ENCODE assay signal across 21 mouse cellular contexts in the genomic region with DNA sequence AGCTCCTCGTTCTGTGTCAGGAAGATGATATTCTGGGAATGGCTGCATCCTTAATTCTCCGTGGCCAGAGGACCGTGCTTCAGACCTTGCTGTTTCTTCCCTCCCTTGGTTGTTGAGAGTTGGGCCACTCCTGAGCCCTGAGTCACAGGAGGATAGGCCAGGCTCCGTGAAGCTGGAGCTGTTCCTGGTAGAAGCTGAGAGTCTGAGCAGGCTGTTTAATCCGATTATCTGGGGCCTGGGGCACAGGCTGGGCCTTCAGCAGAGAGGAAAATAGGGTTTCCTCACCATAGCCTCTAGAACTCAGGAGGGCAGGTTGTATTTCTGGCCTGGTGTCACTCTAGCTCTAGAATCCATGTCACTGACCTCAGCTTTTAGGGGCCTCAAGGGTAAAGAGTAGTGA. TPM values are rescaled to one million over a fixed set of nuclear protein-coding genes. Genes with fewer than 3 reads are reported as not detected.
DNase-seq lines count a peak whose midpoint lies in the region; ATAC-seq and TF ChIP-seq lines count a peak whose summit lies in the region.
"Had no signal": no experiment of that assay in that cellular context is flagged by ENCODE, and none has a peak within 500 bp of the region (broad histone marks: within the 10 kb centered on the region; RNA-seq: fewer than 3 reads in every experiment).

No protein-coding gene starts in this region.

- no peak for ATAC-seq in hindbrain, embryonic 12.5 days (ENCODE audit: low FRiP score)
- ATAC-seq in hindbrain, embryonic 14.5 days (ENCODE audit: low FRiP score), result no peak
- ATAC-seq in midbrain, embryonic 13.5 days, result no peak
- ATAC-seq in midbrain, embryonic 16.5 days, result no peak
- no peak for ATAC-seq in limb, embryonic 13.5 days (ENCODE audit: low FRiP score, low read depth)
- ATAC-seq: CD4-positive, CD25-positive, alpha-beta regulatory T cell, adult 4 months; forebrain, postnatal 0 days; inflammation-experienced regulatory T-cells, adult 6 months had no signal

- no peak for TF ChIP-seq POLR2A in cerebellum, adult 2 months (IDR thresholded peaks at IDR 0.05; ENCODE audit: borderline replicate concordance, insufficient read depth, low read length)

- TF ChIP-seq CTCF in cerebellum, adult 2 months (IDR thresholded peaks at IDR 0.05; ENCODE audit: borderline replicate concordance, insufficient read depth, low read depth, low read length), result no peak

- peak overlapping the region; percentile 27; the same call in 1 of the 2 replicates for H3K9ac ChIP-seq in hindbrain, embryonic 12.5 days
- no peak overlapping the region for H3K9ac ChIP-seq in hindbrain, embryonic 14.5 days
- H3K9ac ChIP-seq in midbrain, embryonic 13.5 days (replicated peaks), result no peak overlapping the region; the same call in 1 of the 2 replicates
- H3K9ac ChIP-seq in midbrain, embryonic 16.5 days (ENCODE audit: low read depth, low read length), result no peak overlapping the region
- 0 out of 2 replicates have a peak overlapping the region, but pooled peaks have one; percentile 36 for H3K9ac ChIP-seq in limb, embryonic 13.5 days
- H3K9ac ChIP-seq: forebrain, postnatal 0 days; liver, embryonic 15.5 days had no signal

- WGBS in hindbrain, embryonic 12.5 days, result 76% methylated on average over 5 of the region's 5 CpGs
- WGBS in hindbrain, embryonic 14.5 days, result 69% methylated on average over 5 of the region's 5 CpGs
- 48% methylated on average over 5 of the region's 5 CpGs for WGBS in midbrain, embryonic 13.5 days
- 44% methylated on average over 5 of the region's 5 CpGs for WGBS in midbrain, embryonic 16.5 days
- WGBS in limb, embryonic 13.5 days, result 76% methylated on average over 5 of the region's 5 CpGs
- 60% methylated on average over 5 of the region's 5 CpGs for WGBS in cerebellum, adult 2 months

- peak overlapping the region; percentile 31; the same call in 1 of the 2 replicates for H3K27ac ChIP-seq in hindbrain, embryonic 12.5 days
- H3K27ac ChIP-seq in hindbrain, embryonic 14.5 days, result no peak overlapping the region
- peak overlapping the region; percentile 60 for H3K27ac ChIP-seq in midbrain, embryonic 13.5 days
- H3K27ac ChIP-seq in midbrain, embryonic 16.5 days (ENCODE audit: low read length), result no peak overlapping the region
- no peak overlapping the region for H3K27ac ChIP-seq in limb, embryonic 13.5 days
- H3K27ac ChIP-seq in cerebellum, adult 2 months (ENCODE audit: insufficient read depth, low read length), result no peak overlapping the region
- H3K27ac ChIP-seq: gastrocnemius, adult 2 months; heart, adult 2 months; liver, embryonic 15.5 days had no signal

- no peaks in the 10 kb centered on the region for H3K27me3 ChIP-seq in hindbrain, embryonic 12.5 days
- H3K27me3 ChIP-seq in hindbrain, embryonic 14.5 days (ENCODE audit: control insufficient read depth, insufficient read depth, low read length), result no peaks in the 10 kb centered on the region
- H3K27me3 ChIP-seq in midbrain, embryonic 13.5 days, result no peaks in the 10 kb centered on the region
- no peaks in the 10 kb centered on the region for H3K27me3 ChIP-seq in midbrain, embryonic 16.5 days (ENCODE audit: control insufficient read depth, insufficient read depth, low read depth, low read length)
- H3K27me3 ChIP-seq in limb, embryonic 13.5 days, result no peaks in the 10 kb centered on the region
- no peaks in the 10 kb centered on the region for H3K27me3 ChIP-seq in cerebellum, adult 2 months (ENCODE audit: control insufficient read depth, insufficient read depth, low read length)
- H3K27me3 ChIP-seq: liver, embryonic 15.5 days had no signal

- H3K36me3 ChIP-seq in hindbrain, embryonic 12.5 days, result peaks cover 83% of the 10 kb centered on the region
- H3K36me3 ChIP-seq in hindbrain, embryonic 14.5 days (replicated peaks; ENCODE audit: control insufficient read depth, insufficient read depth), result peaks cover 91% of the 10 kb centered on the region
- peaks cover 82% of the 10 kb centered on the region for H3K36me3 ChIP-seq in midbrain, embryonic 13.5 days
- peaks cover 43% of the 10 kb centered on the region for H3K36me3 ChIP-seq in midbrain, embryonic 16.5 days (ENCODE audit: control insufficient read depth, insufficient read depth, low read length)
- H3K36me3 ChIP-seq in limb, embryonic 13.5 days, result peaks cover 83% of the 10 kb centered on the region

- H3K4me1 ChIP-seq in hindbrain, embryonic 12.5 days, result peaks cover 10% of the 10 kb centered on the region
- no peaks in the 10 kb centered on the region for H3K4me1 ChIP-seq in hindbrain, embryonic 14.5 days (replicated peaks; ENCODE audit: control insufficient read depth, insufficient read depth, low read length)
- peaks cover 19% of the 10 kb centered on the region for H3K4me1 ChIP-seq in midbrain, embryonic 13.5 days (replicated peaks)
- H3K4me1 ChIP-seq in midbrain, embryonic 16.5 days (ENCODE audit: control insufficient read depth, insufficient read depth, low read length), result peaks cover 4% of the 10 kb centered on the region; the same call in 1 of the 2 replicates
- peaks cover 24% of the 10 kb centered on the region for H3K4me1 ChIP-seq in limb, embryonic 13.5 days
- H3K4me1 ChIP-seq in cerebellum, adult 2 months (ENCODE audit: control insufficient read depth, insufficient read depth, low read length), result 0 out of 2 replicates have a peak, but pooled peaks cover 5% of the 10 kb centered on the region

- H3K4me2 ChIP-seq in hindbrain, embryonic 12.5 days (replicated peaks), result no peak overlapping the region
- no peak overlapping the region for H3K4me2 ChIP-seq in hindbrain, embryonic 14.5 days (replicated peaks)
- no peak overlapping the region for H3K4me2 ChIP-seq in midbrain, embryonic 13.5 days (replicated peaks)
- H3K4me2 ChIP-seq in midbrain, embryonic 16.5 days (ENCODE audit: low read length), result no peak overlapping the region
- no peak overlapping the region for H3K4me2 ChIP-seq in limb, embryonic 13.5 days (replicated peaks)
- H3K4me2 ChIP-seq: liver, embryonic 15.5 days had no signal

- H3K9me3 ChIP-seq in hindbrain, embryonic 12.5 days (replicated peaks), result no peaks in the 10 kb centered on the region
- no peaks in the 10 kb centered on the region for H3K9me3 ChIP-seq in hindbrain, embryonic 14.5 days (ENCODE audit: control insufficient read depth, low read length)
- H3K9me3 ChIP-seq in midbrain, embryonic 13.5 days, result no peaks in the 10 kb centered on the region
- H3K9me3 ChIP-seq in midbrain, embryonic 16.5 days (replicated peaks; ENCODE audit: control insufficient read depth, low read length, poor library complexity, severe bottlenecking), result no peaks in the 10 kb centered on the region
- H3K9me3 ChIP-seq in limb, embryonic 13.5 days, result no peaks in the 10 kb centered on the region
- H3K9me3 ChIP-seq: liver, embryonic 15.5 days had no signal

- no peak overlapping the region for H3K4me3 ChIP-seq in hindbrain, embryonic 12.5 days
- no peak overlapping the region for H3K4me3 ChIP-seq in hindbrain, embryonic 14.5 days (replicated peaks; ENCODE audit: low read length)
- H3K4me3 ChIP-seq in midbrain, embryonic 13.5 days (replicated peaks), result no peak overlapping the region
- no peak overlapping the region for H3K4me3 ChIP-seq in midbrain, embryonic 16.5 days (ENCODE audit: low read depth, low read length)
- H3K4me3 ChIP-seq in limb, embryonic 13.5 days, result no peak overlapping the region
- H3K4me3 ChIP-seq in cerebellum, adult 2 months (replicated peaks; ENCODE audit: insufficient read depth, low read depth, low read length), result no peak overlapping the region
- H3K4me3 ChIP-seq: gastrocnemius, adult 2 months; heart, adult 2 months; liver, embryonic 15.5 days had no signal

- no peak for DNase-seq in hindbrain, embryonic 14.5 days (ENCODE audit: low spot score)
- DNase-seq in cerebellum, adult 2 months, result no peak
- DNase-seq in layer of hippocampus, postnatal 25 days (ENCODE audit: extremely low spot score in 1 of 2, low spot score in 1 of 2), result no peak
- DNase-seq: cerebellum, adult 11 months; cerebellum, postnatal 36 days; forebrain, postnatal 0 days; gastrocnemius, adult 2 months; heart, adult 2 months; heart, postnatal 14 days; kidney, postnatal 36 days; left cerebral cortex, postnatal 4 days; lung, postnatal 14 days; thymus, adult 2 months had no signal

RNA-seq across cellular contexts. Expression of gene Sox15, which starts 1.7 kb away (rescaled TPM):
- 0.26 TPM in 1 of 2 replicates, not detected in the other for polyA plus RNA-seq in hindbrain, embryonic 12.5 days (2016; fragmentation: Nextera tagmentation; extraction: Ambion mirVana)
- polyA plus RNA-seq in hindbrain, embryonic 14.5 days (2014; fragmentation: Nextera tagmentation; extraction: Ambion mirVana), result not detected in 2 replicates
- 0.31 TPM in 1 of 2 replicates, not detected in the other for polyA plus RNA-seq in midbrain, embryonic 13.5 days (2015; fragmentation: Nextera tagmentation; extraction: Ambion mirVana)
- not detected in 2 replicates for polyA plus RNA-seq in midbrain, embryonic 16.5 days (2015; fragmentation: Nextera tagmentation; extraction: Ambion mirVana)
- 0.57 and 0.69 TPM in 2 replicates for polyA plus RNA-seq in limb, embryonic 13.5 days (2015; fragmentation: Nextera tagmentation; extraction: Ambion mirVana)
- not detected in 2 replicates for polyA plus RNA-seq in cerebellum, adult 2 months (2012; rRNA removed)
- under 1 TPM in 1 of 2 experiments, not detected in 1; 0.59 TPM for total RNA-seq in layer of hippocampus, postnatal 25 days (2021)
- total RNA-seq: forebrain, postnatal 0 days; gastrocnemius, adult 2 months; heart, adult 2 months; heart, postnatal 14 days; left cerebral cortex, postnatal 4 days had no signal
- polyA plus RNA-seq: forebrain, postnatal 0 days; heart, adult 2 months; inflammation-experienced regulatory T-cells, adult 6 months; liver, embryonic 15.5 days; neural tube, embryonic 11.5 days had no signal

RNA-seq across cellular contexts. Expression of gene Mpdu1, which starts 9.0 kb away (rescaled TPM):
- polyA plus RNA-seq in hindbrain, embryonic 12.5 days (2016; fragmentation: Nextera tagmentation; extraction: Ambion mirVana), result 68.0 and 69.1 TPM in 2 replicates
- polyA plus RNA-seq in hindbrain, embryonic 14.5 days (2014; fragmentation: Nextera tagmentation; extraction: Ambion mirVana), result 47.4 and 63.7 TPM in 2 replicates
- 103 and 104 TPM in 2 replicates for polyA plus RNA-seq in midbrain, embryonic 13.5 days (2015; fragmentation: Nextera tagmentation; extraction: Ambion mirVana)
- polyA plus RNA-seq in midbrain, embryonic 16.5 days (2015; fragmentation: Nextera tagmentation; extraction: Ambion mirVana), result 101 and 104 TPM in 2 replicates
- 59.3 and 66.8 TPM in 2 replicates for polyA plus RNA-seq in limb, embryonic 13.5 days (2015; fragmentation: Nextera tagmentation; extraction: Ambion mirVana)
- 115 and 120 TPM in 2 replicates for polyA plus RNA-seq in cerebellum, adult 2 months (2012; rRNA removed)
- total RNA-seq in layer of hippocampus, postnatal 25 days (2021), result 10 to 100 TPM; 61.1 to 63.9 TPM

RNA-seq across cellular contexts. Expression of gene Cd68, which starts 12.6 kb away (rescaled TPM):
- 6.9 and 8.2 TPM in 2 replicates for polyA plus RNA-seq in hindbrain, embryonic 12.5 days (2016; fragmentation: Nextera tagmentation; extraction: Ambion mirVana)
- 8.0 and 10.3 TPM in 2 replicates for polyA plus RNA-seq in hindbrain, embryonic 14.5 days (2014; fragmentation: Nextera tagmentation; extraction: Ambion mirVana)
- 6.1 and 7.3 TPM in 2 replicates for polyA plus RNA-seq in midbrain, embryonic 13.5 days (2015; fragmentation: Nextera tagmentation; extraction: Ambion mirVana)
- polyA plus RNA-seq in midbrain, embryonic 16.5 days (2015; fragmentation: Nextera tagmentation; extraction: Ambion mirVana), result 6.4 and 9.7 TPM in 2 replicates
- 12.0 and 14.8 TPM in 2 replicates for polyA plus RNA-seq in limb, embryonic 13.5 days (2015; fragmentation: Nextera tagmentation; extraction: Ambion mirVana)
- 3.7 and 4.5 TPM in 2 replicates for polyA plus RNA-seq in cerebellum, adult 2 months (2012; rRNA removed)
- 10 to 100 TPM; 15.1 to 15.7 TPM for total RNA-seq in layer of hippocampus, postnatal 25 days (2021)

RNA-seq across cellular contexts. Expression of gene Eif4a1, which starts 18.8 kb away (rescaled TPM):
- 555 and 589 TPM in 2 replicates for polyA plus RNA-seq in hindbrain, embryonic 12.5 days (2016; fragmentation: Nextera tagmentation; extraction: Ambion mirVana)
- polyA plus RNA-seq in hindbrain, embryonic 14.5 days (2014; fragmentation: Nextera tagmentation; extraction: Ambion mirVana), result 559 and 579 TPM in 2 replicates
- polyA plus RNA-seq in midbrain, embryonic 13.5 days (2015; fragmentation: Nextera tagmentation; extraction: Ambion mirVana), result 581 and 595 TPM in 2 replicates
- 477 and 496 TPM in 2 replicates for polyA plus RNA-seq in midbrain, embryonic 16.5 days (2015; fragmentation: Nextera tagmentation; extraction: Ambion mirVana)
- 560 and 570 TPM in 2 replicates for polyA plus RNA-seq in limb, embryonic 13.5 days (2015; fragmentation: Nextera tagmentation; extraction: Ambion mirVana)
- polyA plus RNA-seq in cerebellum, adult 2 months (2012; rRNA removed), result 316 and 321 TPM in 2 replicates
- total RNA-seq in layer of hippocampus, postnatal 25 days (2021), result 100 to 1,000 TPM; 369 to 381 TPM

RNA-seq across cellular contexts. Expression of gene Fxr2, which starts 20.6 kb away (rescaled TPM):
- polyA plus RNA-seq in hindbrain, embryonic 12.5 days (2016; fragmentation: Nextera tagmentation; extraction: Ambion mirVana), result 62.7 and 62.8 TPM in 2 replicates
- 27.9 and 35.1 TPM in 2 replicates for polyA plus RNA-seq in hindbrain, embryonic 14.5 days (2014; fragmentation: Nextera tagmentation; extraction: Ambion mirVana)
- 40.5 and 52.4 TPM in 2 replicates for polyA plus RNA-seq in midbrain, embryonic 13.5 days (2015; fragmentation: Nextera tagmentation; extraction: Ambion mirVana)
- polyA plus RNA-seq in midbrain, embryonic 16.5 days (2015; fragmentation: Nextera tagmentation; extraction: Ambion mirVana), result 33.3 and 37.3 TPM in 2 replicates
- polyA plus RNA-seq in limb, embryonic 13.5 days (2015; fragmentation: Nextera tagmentation; extraction: Ambion mirVana), result 37.3 and 38.0 TPM in 2 replicates
- polyA plus RNA-seq in cerebellum, adult 2 months (2012; rRNA removed), result 176 and 183 TPM in 2 replicates
- total RNA-seq in layer of hippocampus, postnatal 25 days (2021), result 100 to 1,000 TPM; 124 to 131 TPM

Comparison
In these comparisons a context has a peak if more than half of its experiments do, and no peak if none do; other contexts are left out.
1. H3K27ac ChIP-seq: peak in hindbrain, embryonic 12.5 days (single experiment) and midbrain, embryonic 13.5 days (single experiment); none in hindbrain, embryonic 14.5 days (single experiment), midbrain, embryonic 16.5 days (single experiment), limb, embryonic 13.5 days (single experiment) and cerebellum, adult 2 months (single experiment).
2. H3K9ac ChIP-seq: peak in hindbrain, embryonic 12.5 days (single experiment) and limb, embryonic 13.5 days (single experiment); none in hindbrain, embryonic 14.5 days (single experiment), midbrain, embryonic 13.5 days (single experiment) and midbrain, embryonic 16.5 days (single experiment).